Mouse (Mus musculus) MEL (cell line): Measurements from ENCODE around the gene Shisa6. TPM values are rescaled to one million over a fixed set of nuclear protein-coding genes. Genes with fewer than 3 reads are reported as not detected.

Experiments
- DNase-seq: peaks from one replicate; pipeline ENCODE4 v3.0.0; 2011; ENCODE audit warnings: low read depth, low spot score
- H3K27ac ChIP-seq: 2 replicates; pipeline ENCODE4 v1.5.1; 2012; ENCODE audit warnings: low read depth, mild to moderate bottlenecking, control low read depth, low read length, moderate library complexity; ENCODE audit not compliant: control insufficient read depth
- H3K27me3 ChIP-seq, 2 experiments: fragments of 150-350 bp in 1 of 2; sonication (generic) in 1 of 2; 2 replicates each; pipeline ENCODE4 v1.6.1; 2012; ENCODE audit warnings: low read length in 2 of 2, mild to moderate bottlenecking in 2 of 2, improper control_type of control experiment in 1 of 2, moderate library complexity in 1 of 2; ENCODE audit not compliant: insufficient read depth in 2 of 2, control insufficient read depth in 1 of 2
- H3K36me3 ChIP-seq, 2 experiments: 2 replicates each; pipeline ENCODE4 v1.6.1; 2012 to 2014; ENCODE audit warnings: low read length in 2 of 2, improper control_type of control experiment in 1 of 2, inconsistent platforms in 1 of 2, mild to moderate bottlenecking in 1 of 2; ENCODE audit not compliant: insufficient read depth in 2 of 2, control insufficient read depth in 1 of 2
- H3K4me1 ChIP-seq, 2 experiments: fragments of 150-350 bp in 1 of 2; sonication (generic) in 1 of 2; 2 replicates each; pipeline ENCODE4 v1.6.1; 2012; ENCODE audit warnings: low read length in 2 of 2, improper control_type of control experiment in 1 of 2, mild to moderate bottlenecking in 1 of 2; ENCODE audit not compliant: insufficient read depth in 2 of 2, control insufficient read depth in 1 of 2
- H3K4me3 ChIP-seq, 2 experiments: fragments of 150-350 bp in 1 of 2; sonication (generic) in 1 of 2; 2 replicates each; pipeline ENCODE4 v1.5.1; 2012; ENCODE audit warnings: low read depth in 2 of 2, low read length in 2 of 2, mild to moderate bottlenecking in 2 of 2, moderate library complexity in 2 of 2, control low read depth in 1 of 2, improper control_type of control experiment in 1 of 2; ENCODE audit not compliant: control insufficient read depth in 1 of 2, insufficient read depth in 1 of 2
- H3K79me2 ChIP-seq: 2 replicates; pipeline ENCODE4 v1.6.1; 2012; ENCODE audit warnings: mild to moderate bottlenecking, low read length, moderate library complexity; ENCODE audit not compliant: control insufficient read depth, poor library complexity, insufficient read depth
- H3K9ac ChIP-seq: 2 replicates; pipeline ENCODE4 v1.6.1; 2012; ENCODE audit warnings: low read depth, mild to moderate bottlenecking, control low read depth, low read length, moderate library complexity; ENCODE audit not compliant: control insufficient read depth, poor library complexity, severe bottlenecking
- H3K9me3 ChIP-seq: fragments of 150-350 bp; sonication (generic); replicated peaks from 2 replicates; pipeline ENCODE4 v1.6.1; 2012; ENCODE audit warnings: mild to moderate bottlenecking, low read length, improper control_type of control experiment, moderate library complexity; ENCODE audit not compliant: insufficient read depth
- BHLHE40 ChIP-seq: IDR thresholded peaks from 2 replicates; pipeline ENCODE4 v1.6.1; 2012; ENCODE audit warnings: low read depth, mild to moderate bottlenecking, inconsistent platforms, low read length, improper control_type of control experiment, borderline replicate concordance
- CHD2 ChIP-seq: IDR thresholded peaks from 2 replicates; pipeline ENCODE4 v1.6.1; 2011; ENCODE audit warnings: low read length, improper control_type of control experiment
- ELF1 ChIP-seq: IDR thresholded peaks from 2 replicates; pipeline ENCODE4 v1.6.1; 2014; ENCODE audit warnings: low read depth, mild to moderate bottlenecking, inconsistent platforms, low read length, improper control_type of control experiment, moderate library complexity
- ETS1 ChIP-seq: IDR thresholded peaks from 2 replicates; pipeline ENCODE4 v1.6.1; 2012; ENCODE audit warnings: low read depth, mild to moderate bottlenecking, inconsistent platforms, low read length, improper control_type of control experiment, moderate library complexity
- GABPA ChIP-seq: IDR thresholded peaks from 2 replicates; pipeline ENCODE4 v1.6.1; 2012; ENCODE audit warnings: low read depth, mild to moderate bottlenecking, inconsistent platforms, low read length, improper control_type of control experiment, moderate library complexity
- HCFC1 ChIP-seq: IDR thresholded peaks from 2 replicates; pipeline ENCODE4 v1.6.1; 2012; ENCODE audit warnings: low read depth, mild to moderate bottlenecking, inconsistent platforms, low read length, improper control_type of control experiment, moderate library complexity
- KAT2A ChIP-seq: conservative IDR thresholded peaks from 2 replicates; pipeline ENCODE4 v1.6.1; 2012; ENCODE audit warnings: low read depth, low read length, improper control_type of control experiment, inconsistent platforms
- MAFK ChIP-seq: IDR thresholded peaks from 2 replicates; pipeline ENCODE4 v1.6.1; 2011; ENCODE audit warnings: low read depth, mild to moderate bottlenecking, low read length, improper control_type of control experiment, borderline replicate concordance
- MAX ChIP-seq: IDR thresholded peaks from 2 replicates; pipeline ENCODE4 v1.6.1; 2011; ENCODE audit warnings: low read length, improper control_type of control experiment
- MEF2A ChIP-seq: IDR thresholded peaks from 2 replicates; pipeline ENCODE4 v1.6.1; 2014; ENCODE audit warnings: low read depth, mild to moderate bottlenecking, inconsistent platforms, low read length, improper control_type of control experiment; ENCODE audit not compliant: poor library complexity, insufficient replicate concordance, severe bottlenecking; ENCODE audit errors: extremely low read depth
- MYC ChIP-seq: IDR thresholded peaks from 2 replicates; pipeline ENCODE4 v1.6.1; 2011; ENCODE audit warnings: low read depth, mild to moderate bottlenecking, low read length, improper control_type of control experiment, moderate library complexity
- NRF1 ChIP-seq: IDR thresholded peaks from 2 replicates; pipeline ENCODE4 v1.6.1; 2014; ENCODE audit warnings: low read depth, mild to moderate bottlenecking, inconsistent platforms, low read length, improper control_type of control experiment, moderate library complexity; ENCODE audit not compliant: poor library complexity, insufficient read depth, severe bottlenecking
- POLR2AphosphoS2 ChIP-seq: IDR thresholded peaks from 2 replicates; pipeline ENCODE4 v1.6.1; 2011; ENCODE audit warnings: low read length, improper control_type of control experiment
- POLR2AphosphoS5 ChIP-seq: IDR thresholded peaks from 2 replicates; pipeline ENCODE4 v1.6.1; 2012; ENCODE audit warnings: low read depth, borderline replicate concordance, mild to moderate bottlenecking, inconsistent platforms, low read length, moderate library complexity, mixed read lengths
- SIN3A ChIP-seq: IDR thresholded peaks from 2 replicates; pipeline ENCODE4 v1.6.1; 2012; ENCODE audit warnings: low read length, improper control_type of control experiment, inconsistent platforms
- SMC3 ChIP-seq: IDR thresholded peaks from 2 replicates; pipeline ENCODE4 v1.6.1; 2011; ENCODE audit warnings: low read depth, low read length, improper control_type of control experiment
- TAL1 ChIP-seq: IDR thresholded peaks from 2 replicates; pipeline ENCODE4 v1.6.1; 2012; ENCODE audit warnings: mild to moderate bottlenecking, inconsistent platforms, low read length, moderate library complexity, mixed read lengths
- ZC3H11A ChIP-seq: IDR thresholded peaks from 2 replicates; pipeline ENCODE4 v1.6.1; 2012; ENCODE audit warnings: low read depth, mild to moderate bottlenecking, inconsistent platforms, low read length, improper control_type of control experiment
- polyA plus RNA-seq, 2 experiments: library from polyadenylated mRNA; stranded (reverse) in 1 of 2; unstranded in 1 of 2; fragments of >175 nt in 1 of 2; fragments of >200 nt in 1 of 2; gene quantifications; 2 replicates each; pipeline versions ENCODE4 v1.2.1 to v1.2.4; 2012; ENCODE audit warnings: low replicate concordance in 2 of 2, low read depth in 1 of 2; ENCODE audit not compliant: insufficient read length in 2 of 2, insufficient read depth in 1 of 2, missing spikeins in 1 of 2
- total RNA-seq: library from RNA; depleted of rRNA; stranded (reverse); fragments of 300-350 nt; gene quantifications from 2 replicates; pipeline ENCODE4 v1.2.3, GENCODE M21; 2012

The Shisa6 gene
- total and polyA plus RNA-seq, 3 experiments = not detected

DNA sequence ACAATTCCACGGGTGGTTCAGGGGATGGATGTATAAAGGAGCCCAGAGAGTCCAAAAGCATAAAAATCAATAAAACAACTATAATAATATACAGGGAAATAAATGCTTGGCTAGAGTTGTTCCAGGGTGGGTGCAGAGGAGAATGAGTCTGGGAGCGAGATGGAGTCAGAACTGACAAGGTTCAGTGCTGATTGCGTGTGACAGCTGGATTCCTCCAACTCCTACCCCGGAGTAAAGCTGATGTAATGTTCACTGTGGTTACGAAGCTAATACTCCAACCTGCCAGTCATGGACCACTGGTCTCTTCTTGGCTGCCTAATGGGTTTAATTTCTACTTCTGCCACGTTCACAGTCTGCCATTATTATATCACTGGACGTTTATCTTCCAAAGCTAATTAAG, 36.5 kb upstream of the Shisa6 start:
- no peaks in the 10 kb centered on the region for H3K36me3 ChIP-seq
- H3K9ac ChIP-seq = no peak overlapping the region
- H3K9me3 ChIP-seq = no peaks in the 10 kb centered on the region
- no peak overlapping the region for H3K4me3 ChIP-seq
- no peaks in the 10 kb centered on the region for H3K27me3 ChIP-seq
- DNase-seq = no peak
- H3K4me1 ChIP-seq = no peaks in the 10 kb centered on the region
- no peak for TF ChIP-seq MAX
- TF ChIP-seq ZC3H11A = no peak
- H3K79me2 ChIP-seq = no peaks in the 10 kb centered on the region
- no peak overlapping the region for H3K27ac ChIP-seq

DNA sequence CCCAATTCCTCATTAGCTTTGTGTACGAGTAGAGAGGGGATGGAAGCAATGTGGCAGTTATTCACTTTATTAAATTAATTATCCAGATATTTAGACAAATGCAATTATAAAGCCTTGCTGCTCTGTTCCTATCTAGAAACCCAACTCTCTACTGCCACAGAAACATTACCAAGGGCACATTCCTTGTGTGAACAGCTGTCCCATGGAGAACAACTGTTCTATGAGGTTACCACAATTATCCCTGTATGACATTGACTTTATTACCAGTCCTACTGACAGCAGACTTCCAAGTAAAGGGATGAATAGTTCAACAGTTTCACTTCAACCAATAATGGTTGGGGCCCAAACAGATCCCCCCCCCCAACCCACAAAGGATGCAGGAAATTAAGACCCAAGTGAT, 12.1 kb upstream of the Shisa6 start:
- H3K4me3 ChIP-seq = no peak overlapping the region
- H3K4me1 ChIP-seq = no peaks in the 10 kb centered on the region
- DNase-seq = no peak
- no peak overlapping the region for H3K27ac ChIP-seq
- TF ChIP-seq SIN3A = no peak
- no peak for TF ChIP-seq POLR2AphosphoS2
- no peak for TF ChIP-seq MAX
- no peak for TF ChIP-seq HCFC1
- no peak for TF ChIP-seq MAFK
- TF ChIP-seq GABPA = no peak
- no peak for TF ChIP-seq NRF1
- TF ChIP-seq BHLHE40 = no peak
- no peak for TF ChIP-seq ETS1
- no peak for TF ChIP-seq ELF1
- TF ChIP-seq KAT2A = no peak
- no peaks in the 10 kb centered on the region for H3K9me3 ChIP-seq
- H3K27me3 ChIP-seq = no peaks in the 10 kb centered on the region
- H3K79me2 ChIP-seq = no peaks in the 10 kb centered on the region
- no peaks in the 10 kb centered on the region for H3K36me3 ChIP-seq
- H3K9ac ChIP-seq = no peak overlapping the region

DNA sequence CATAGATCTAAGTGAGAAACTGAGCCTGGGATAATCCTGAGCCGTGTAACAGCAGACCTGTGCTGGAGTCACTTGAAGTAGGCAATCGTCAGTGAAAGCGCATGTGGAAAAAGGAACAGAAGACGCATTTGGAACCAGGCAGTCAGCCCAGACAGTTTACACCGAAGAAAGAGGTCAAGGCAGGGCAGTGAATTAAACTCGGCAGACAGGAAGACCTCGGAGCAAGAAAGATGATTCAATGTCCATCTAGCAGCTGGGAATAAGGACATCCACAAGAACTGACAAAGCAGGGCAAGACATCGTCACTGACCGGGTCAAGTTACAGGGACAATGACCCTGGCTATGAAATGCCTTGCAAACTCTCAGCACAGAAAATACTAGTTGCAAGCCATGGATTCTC, 10.1 kb upstream of the Shisa6 start:
- no peaks in the 10 kb centered on the region for H3K36me3 ChIP-seq
- H3K4me1 ChIP-seq = no peaks in the 10 kb centered on the region
- no peaks in the 10 kb centered on the region for H3K79me2 ChIP-seq
- no peaks in the 10 kb centered on the region for H3K9me3 ChIP-seq
- H3K27ac ChIP-seq = no peak overlapping the region
- TF ChIP-seq SMC3 (no peak), MYC (no peak), CHD2 (no peak), MAFK (no peak), TAL1 (no peak), MEF2A (no peak), ELF1 (no peak), POLR2AphosphoS5 (no peak), GABPA (no peak), ETS1 (no peak)
- TF ChIP-seq, all 39 proteins: peak for 0
- Histone ChIP-seq H3K27me3 (no peaks in the 10 kb centered on the region), H3K9ac (no peak overlapping the region), H3K4me3 (no peak overlapping the region)
- no peak for DNase-seq
